Mouse (Mus musculus) liver, adult 2 months (tissue): ENCODE measurements around the gene Adgre5.

Source experiments
- CTCF ChIP-seq: fragments of 200-500 bp; IDR thresholded peaks from 2 replicates; pipeline ENCODE4 v1.5.1; 2011; ENCODE audit warnings: low read depth, low read length, control low read depth
- POLR2A ChIP-seq: fragments of 200-500 bp; IDR thresholded peaks from 2 replicates; pipeline ENCODE4 v1.6.1; 2011; ENCODE audit warnings: low read length, control low read depth; ENCODE audit not compliant: insufficient read depth; ENCODE audit errors: extremely low read depth

- TF ChIP-seq CTCF (no peak), POLR2A (no peak)
Observed at GRCm38 (mm10) chr8:83748708-83749107, 7.6 kb upstream of the Adgre5 start.
